Mouse (Mus musculus) bone marrow macrophage, adult 2 months (primary cell): ENCODE data around the gene Golga4.

ENCODE experiments used
- CTCF ChIP-seq: IDR thresholded peaks from 2 replicates; pipeline ENCODE4 v1.5.1; 2012; ENCODE audit warnings: low read depth, mild to moderate bottlenecking, low read length, moderate library complexity
- POLR2A ChIP-seq: IDR thresholded peaks from 2 replicates; pipeline ENCODE4 v1.6.1; 2012; ENCODE audit warnings: mild to moderate bottlenecking, low read depth, low read length, borderline replicate concordance

DNA sequence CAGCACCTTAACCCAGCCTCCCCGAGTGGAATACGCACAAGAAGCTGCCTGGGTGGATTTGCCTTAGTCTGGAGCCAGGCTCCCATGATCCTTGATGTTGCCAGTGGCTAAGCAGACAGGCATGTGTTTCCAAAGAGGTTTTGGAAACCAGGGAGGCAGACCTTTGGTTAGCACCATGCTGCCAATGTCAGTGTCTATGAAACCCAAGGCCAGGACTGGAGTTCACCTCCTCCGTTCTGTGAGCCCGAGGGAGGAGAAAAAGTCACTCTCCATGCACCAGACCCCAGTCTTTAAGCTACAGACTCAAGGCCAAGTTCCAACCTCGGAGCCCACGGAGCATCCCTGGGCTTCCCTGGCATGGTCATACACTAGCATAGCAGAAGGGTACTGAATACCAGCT, 115.6 kb downstream of the Golga4 start:
- TF ChIP-seq CTCF (no peak), POLR2A (no peak)
